Mouse (Mus musculus): ENCODE data around the gene Grb7. TPM values are rescaled to one million over a fixed set of nuclear protein-coding genes. Genes with fewer than 3 reads are reported as not detected.

Gene Grb7
- polyA plus RNA-seq (2015; fragmentation: Nextera tagmentation; extraction: Ambion mirVana) = 28.5 and 36.0 TPM in 2 replicates

GRCm38 (mm10) chr11:98446213-98446561, at the start of gene Grb7:
Gene Grb7, plus strand, starts transcription at chr11:98446394.
- Histone ChIP-seq H3K9me3 (replicated peaks; ENCODE audit: control insufficient read depth, low read length) (no peaks in the 10 kb centered on the region), H3K36me3 (ENCODE audit: control insufficient read depth, insufficient read depth) (no peaks in the 10 kb centered on the region), H3K4me2 (ENCODE audit: low read depth, low read length) (no peak within 1 kb of the TSS), H3K4me3 (ENCODE audit: low read depth, low read length) (peak within 1 kb of the TSS; percentile 55), H3K27ac (ENCODE audit: low read length) (peak within 1 kb of the TSS; percentile 85), H3K27me3 (ENCODE audit: control insufficient read depth, insufficient read depth, low read depth, low read length) (peaks cover 32% of the 10 kb centered on the region), H3K9ac (ENCODE audit: low read depth, low read length) (peak within 1 kb of the TSS; percentile 46; the same call in 1 of the 2 replicates), H3K4me1 (ENCODE audit: control insufficient read depth, low read depth, low read length) (no peaks in the 10 kb centered on the region; the same call in none of the 2 replicates)
- peak; percentile 26; the same call in 1 of the 2 replicates for ATAC-seq (ENCODE audit: low read depth)
- WGBS (ENCODE audit: insufficient replicate concordance) = 17% methylated on average over 5 of the region's 5 CpGs

- H3K4me1 ChIP-seq (ENCODE audit: control insufficient read depth, low read depth, low read length) = peaks cover 34% of the 10 kb centered on the region
- H3K27ac ChIP-seq (ENCODE audit: low read length) = no peak overlapping the region
- H3K9ac ChIP-seq (ENCODE audit: low read depth, low read length) = no peak overlapping the region
- ATAC-seq (ENCODE audit: low read depth) = no peak
- 81% methylated on average over 7 of the region's 7 CpGs for WGBS (ENCODE audit: insufficient replicate concordance)
- no peak overlapping the region for H3K4me3 ChIP-seq (ENCODE audit: low read depth, low read length)
- no peaks in the 10 kb centered on the region for H3K27me3 ChIP-seq (ENCODE audit: control insufficient read depth, insufficient read depth, low read depth, low read length)
- H3K4me2 ChIP-seq (ENCODE audit: low read depth, low read length) = no peak overlapping the region
- no peaks in the 10 kb centered on the region for H3K36me3 ChIP-seq (ENCODE audit: control insufficient read depth, insufficient read depth)
- no peaks in the 10 kb centered on the region for H3K9me3 ChIP-seq (replicated peaks; ENCODE audit: control insufficient read depth, low read length)
Measured at GRCm38 (mm10) chr11:98397946-98398345, 48.2 kb upstream of the Grb7 start.

- under 1% methylated on average over 40 of the region's 40 CpGs for WGBS (ENCODE audit: insufficient replicate concordance)
- no peaks in the 10 kb centered on the region for H3K9me3 ChIP-seq (replicated peaks; ENCODE audit: control insufficient read depth, low read length)
- peak within 1 kb of the TSS; percentile 83 for H3K9ac ChIP-seq (ENCODE audit: low read depth, low read length)
- H3K4me3 ChIP-seq (ENCODE audit: low read depth, low read length) = peak within 1 kb of the TSS; percentile 82
- no peaks in the 10 kb centered on the region; the same call in 1 of the 2 replicates for H3K27me3 ChIP-seq (ENCODE audit: control insufficient read depth, insufficient read depth, low read depth, low read length)
- peak; percentile 81 for ATAC-seq (ENCODE audit: low read depth)
- H3K27ac ChIP-seq (ENCODE audit: low read length) = peak within 1 kb of the TSS; percentile 93
- H3K4me2 ChIP-seq (ENCODE audit: low read depth, low read length) = peak within 1 kb of the TSS; percentile 77
- H3K4me1 ChIP-seq (ENCODE audit: control insufficient read depth, low read depth, low read length) = peaks cover 11% of the 10 kb centered on the region
- no peaks in the 10 kb centered on the region for H3K36me3 ChIP-seq (ENCODE audit: control insufficient read depth, insufficient read depth)
Measured at GRCm38 (mm10) chr11:98400161-98400726, 46.0 kb upstream of the Grb7 start, which contains the start of gene Pgap3. Gene Pgap3, minus strand, starts transcription at chr11:98400490.

- peak; percentile 39; the same call in 1 of the 2 replicates for ATAC-seq (ENCODE audit: low read depth)
- Histone ChIP-seq H3K4me2 (ENCODE audit: low read depth, low read length) (peak overlapping the region; percentile 77), H3K27me3 (ENCODE audit: control insufficient read depth, insufficient read depth, low read depth, low read length) (no peaks in the 10 kb centered on the region; the same call in 1 of the 2 replicates), H3K9me3 (replicated peaks; ENCODE audit: control insufficient read depth, low read length) (no peaks in the 10 kb centered on the region), H3K36me3 (ENCODE audit: control insufficient read depth, insufficient read depth) (no peaks in the 10 kb centered on the region), H3K4me1 (ENCODE audit: control insufficient read depth, low read depth, low read length) (peaks cover 9% of the 10 kb centered on the region), H3K4me3 (ENCODE audit: low read depth, low read length) (peak overlapping the region; percentile 82), H3K27ac (ENCODE audit: low read length) (peak overlapping the region; percentile 93), H3K9ac (ENCODE audit: low read depth, low read length) (peak overlapping the region; percentile 83)
- WGBS (ENCODE audit: insufficient replicate concordance) = 54% methylated on average over 3 of the region's 3 CpGs
Measured at GRCm38 (mm10) chr11:98400816-98401215, 45.4 kb upstream of the Grb7 start.

- no peak for ATAC-seq (ENCODE audit: low read depth)
- Histone ChIP-seq H3K27ac (ENCODE audit: low read length) (no peak overlapping the region), H3K36me3 (ENCODE audit: control insufficient read depth, insufficient read depth) (no peaks in the 10 kb centered on the region), H3K4me2 (ENCODE audit: low read depth, low read length) (no peak overlapping the region), H3K4me3 (ENCODE audit: low read depth, low read length) (no peak overlapping the region), H3K4me1 (ENCODE audit: control insufficient read depth, low read depth, low read length) (no peaks in the 10 kb centered on the region), H3K9ac (ENCODE audit: low read depth, low read length) (no peak overlapping the region), H3K27me3 (ENCODE audit: control insufficient read depth, insufficient read depth, low read depth, low read length) (peaks cover 18% of the 10 kb centered on the region), H3K9me3 (replicated peaks; ENCODE audit: control insufficient read depth, low read length) (no peaks in the 10 kb centered on the region)
- 63% methylated on average over 6 of the region's 6 CpGs for WGBS (ENCODE audit: insufficient replicate concordance)
Measured at GRCm38 (mm10) chr11:98406621-98407020, 39.6 kb upstream of the Grb7 start.

GRCm38 (mm10) chr11:98408872-98409271, 37.3 kb upstream of the Grb7 start:
- no peak overlapping the region for H3K27ac ChIP-seq (ENCODE audit: low read length)
- H3K4me1 ChIP-seq (ENCODE audit: control insufficient read depth, low read depth, low read length) = no peaks in the 10 kb centered on the region; the same call in 1 of the 2 replicates
- WGBS (ENCODE audit: insufficient replicate concordance) = 44% methylated on average over 8 of the region's 8 CpGs
- no peak overlapping the region for H3K4me2 ChIP-seq (ENCODE audit: low read depth, low read length)
- H3K9me3 ChIP-seq (replicated peaks; ENCODE audit: control insufficient read depth, low read length) = no peaks in the 10 kb centered on the region
- no peaks in the 10 kb centered on the region for H3K36me3 ChIP-seq (ENCODE audit: control insufficient read depth, insufficient read depth)
- ATAC-seq (ENCODE audit: low read depth) = no peak
- H3K27me3 ChIP-seq (ENCODE audit: control insufficient read depth, insufficient read depth, low read depth, low read length) = peaks cover 40% of the 10 kb centered on the region
- no peak overlapping the region for H3K9ac ChIP-seq (ENCODE audit: low read depth, low read length)
- no peak overlapping the region for H3K4me3 ChIP-seq (ENCODE audit: low read depth, low read length)

- Histone ChIP-seq H3K4me3 (ENCODE audit: low read depth, low read length) (no peak overlapping the region), H3K27me3 (ENCODE audit: control insufficient read depth, insufficient read depth, low read depth, low read length) (peaks cover 45% of the 10 kb centered on the region), H3K36me3 (ENCODE audit: control insufficient read depth, insufficient read depth) (no peaks in the 10 kb centered on the region), H3K9me3 (replicated peaks; ENCODE audit: control insufficient read depth, low read length) (no peaks in the 10 kb centered on the region), H3K9ac (ENCODE audit: low read depth, low read length) (no peak overlapping the region), H3K27ac (ENCODE audit: low read length) (no peak overlapping the region), H3K4me2 (ENCODE audit: low read depth, low read length) (no peak overlapping the region), H3K4me1 (ENCODE audit: control insufficient read depth, low read depth, low read length) (no peaks in the 10 kb centered on the region; the same call in 1 of the 2 replicates)
- WGBS (ENCODE audit: insufficient replicate concordance) = 4% methylated on average over 9 of the region's 10 CpGs
- ATAC-seq (ENCODE audit: low read depth) = no peak
Measured at GRCm38 (mm10) chr11:98409341-98409822, 36.8 kb upstream of the Grb7 start.

- H3K27me3 ChIP-seq (ENCODE audit: control insufficient read depth, insufficient read depth, low read depth, low read length) = peaks cover 50% of the 10 kb centered on the region
- H3K4me2 ChIP-seq (ENCODE audit: low read depth, low read length) = peak within 1 kb of the TSS; percentile 53
- H3K9ac ChIP-seq (ENCODE audit: low read depth, low read length) = 0 out of 2 replicates have a peak within 1 kb of the TSS, but pooled peaks have one; percentile 22
- no peaks in the 10 kb centered on the region for H3K9me3 ChIP-seq (replicated peaks; ENCODE audit: control insufficient read depth, low read length)
- WGBS (ENCODE audit: insufficient replicate concordance) = 0% methylated on average over 47 of the region's 49 CpGs
- no peaks in the 10 kb centered on the region for H3K36me3 ChIP-seq (ENCODE audit: control insufficient read depth, insufficient read depth)
- ATAC-seq (ENCODE audit: low read depth) = peak; percentile 66
- H3K4me3 ChIP-seq (ENCODE audit: low read depth, low read length) = peak within 1 kb of the TSS; percentile 55
- H3K27ac ChIP-seq (ENCODE audit: low read length) = 0 out of 2 replicates have a peak within 1 kb of the TSS, but pooled peaks have one; percentile 1
- no peaks in the 10 kb centered on the region; the same call in 1 of the 2 replicates for H3K4me1 ChIP-seq (ENCODE audit: control insufficient read depth, low read depth, low read length)
Measured at GRCm38 (mm10) chr11:98412273-98412796, 33.9 kb upstream of the Grb7 start, which contains the start of gene Erbb2. Gene Erbb2, plus strand, starts transcription at chr11:98412470.

- peaks cover 50% of the 10 kb centered on the region for H3K27me3 ChIP-seq (ENCODE audit: control insufficient read depth, insufficient read depth, low read depth, low read length)
- H3K4me2 ChIP-seq (ENCODE audit: low read depth, low read length) = peak overlapping the region; percentile 53
- H3K27ac ChIP-seq (ENCODE audit: low read length) = 0 out of 2 replicates have a peak overlapping the region, but pooled peaks have one; percentile 1
- peak overlapping the region; percentile 55 for H3K4me3 ChIP-seq (ENCODE audit: low read depth, low read length)
- H3K9ac ChIP-seq (ENCODE audit: low read depth, low read length) = no peak overlapping the region
- WGBS (ENCODE audit: insufficient replicate concordance) = under 1% methylated on average over 40 of the region's 40 CpGs
- H3K9me3 ChIP-seq (replicated peaks; ENCODE audit: control insufficient read depth, low read length) = no peaks in the 10 kb centered on the region
- no peak for ATAC-seq (ENCODE audit: low read depth)
- H3K36me3 ChIP-seq (ENCODE audit: control insufficient read depth, insufficient read depth) = no peaks in the 10 kb centered on the region
- H3K4me1 ChIP-seq (ENCODE audit: control insufficient read depth, low read depth, low read length) = no peaks in the 10 kb centered on the region; the same call in 1 of the 2 replicates
Measured at GRCm38 (mm10) chr11:98412797-98413301, 33.3 kb upstream of the Grb7 start.

Data from liver, embryonic 16.5 days (tissue).